Mouse (Mus musculus) myocyte (in vitro differentiated cells): Measurements from ENCODE around the gene Gal3st3. TPM values are rescaled to one million over a fixed set of nuclear protein-coding genes. Genes with fewer than 3 reads are reported as not detected.

Experiments
- H3K27me3 ChIP-seq: one replicate; pipeline ENCODE4 v1.6.1; 2011; ENCODE audit not compliant: control insufficient read depth, insufficient read depth, insufficient read length
- H3K36me3 ChIP-seq: one replicate; pipeline ENCODE4 v1.6.1; 2011; ENCODE audit not compliant: control insufficient read depth, insufficient read depth
- H3K4me2 ChIP-seq: one replicate; pipeline ENCODE4 v1.6.1; 2011; ENCODE audit warnings: low read depth, control low read depth
- H3K4me3 ChIP-seq: one replicate; pipeline ENCODE4 v1.5.1; 2011; ENCODE audit warnings: mild to moderate bottlenecking, control low read depth, moderate library complexity
- H3K79me2 ChIP-seq: one replicate; pipeline ENCODE4 v1.6.1; 2011; ENCODE audit not compliant: control insufficient read depth, insufficient read depth
- H3ac ChIP-seq: one replicate; pipeline ENCODE4 v1.6.1; 2011; ENCODE audit not compliant: control insufficient read depth, insufficient read length
- CEBPB ChIP-seq: IDR thresholded peaks from 2 replicates; pipeline ENCODE4 v1.6.1; 2011; ENCODE audit warnings: mild to moderate bottlenecking, moderate library complexity; ENCODE audit not compliant: poor library complexity, insufficient read depth, severe bottlenecking
- E2F4 ChIP-seq: IDR thresholded peaks from one replicate; pipeline ENCODE4 v1.6.1; 2011; ENCODE audit warnings: mild to moderate bottlenecking, control low read depth, moderate library complexity; ENCODE audit not compliant: insufficient read depth
- MAX ChIP-seq: IDR thresholded peaks from one replicate; pipeline ENCODE4 v1.6.1; 2011; ENCODE audit warnings: low read depth, mild to moderate bottlenecking, control low read depth
- MYOD1 ChIP-seq, 3 experiments: IDR thresholded peaks; one replicate each; pipeline ENCODE4 v1.6.1; 2011; ENCODE audit warnings: control low read depth in 2 of 3, low read depth in 2 of 3, mild to moderate bottlenecking in 2 of 3, moderate library complexity in 1 of 3; ENCODE audit not compliant: insufficient read length in 2 of 3, control insufficient read depth in 1 of 3
- MYOG ChIP-seq, 3 experiments: IDR thresholded peaks; one replicate each; pipeline ENCODE4 v1.6.1; 2011; ENCODE audit warnings: control low read depth in 2 of 3, low read depth in 2 of 3, mild to moderate bottlenecking in 2 of 3; ENCODE audit not compliant: insufficient read length in 2 of 3, control insufficient read depth in 1 of 3, insufficient read depth in 1 of 3
- POLR2A ChIP-seq: IDR thresholded peaks from one replicate; pipeline ENCODE4 v1.6.1; 2011; ENCODE audit warnings: low read depth, mild to moderate bottlenecking, control low read depth, moderate library complexity; ENCODE audit not compliant: insufficient read length
- POLR2AphosphoS2 ChIP-seq: IDR thresholded peaks from one replicate; pipeline ENCODE4 v1.6.1; 2011; ENCODE audit warnings: low read depth, control low read depth; ENCODE audit not compliant: insufficient read length
- REST ChIP-seq: IDR thresholded peaks from one replicate; pipeline ENCODE4 v1.6.1; 2011; ENCODE audit warnings: mild to moderate bottlenecking, control low read depth, moderate library complexity; ENCODE audit not compliant: insufficient read depth, insufficient read length
- SRF ChIP-seq: IDR thresholded peaks from one replicate; pipeline ENCODE4 v1.6.1; 2011; ENCODE audit warnings: low read depth; ENCODE audit not compliant: control insufficient read depth, insufficient read length
- TCF12 ChIP-seq: IDR thresholded peaks from one replicate; pipeline ENCODE4 v1.6.1; 2011; ENCODE audit warnings: mild to moderate bottlenecking, control low read depth; ENCODE audit not compliant: poor library complexity, insufficient read depth, severe bottlenecking
- TCF3 ChIP-seq: IDR thresholded peaks from one replicate; pipeline ENCODE4 v1.6.1; 2011; ENCODE audit warnings: low read depth, control low read depth; ENCODE audit not compliant: insufficient read length
- USF1 ChIP-seq: IDR thresholded peaks from one replicate; pipeline ENCODE4 v1.6.1; 2011; ENCODE audit warnings: low read depth, mild to moderate bottlenecking, control low read depth, moderate library complexity
- polyA plus RNA-seq: library from polyadenylated mRNA; unstranded; fragments of >200 nt; fragmentation: generic; extraction: Trizol; gene quantifications from one replicate; pipeline ENCODE4 v1.2.1, GENCODE M21; 2012; ENCODE audit warnings: missing spikeins

Gal3st3 gene
- polyA plus RNA-seq: 0.05 TPM

DNA sequence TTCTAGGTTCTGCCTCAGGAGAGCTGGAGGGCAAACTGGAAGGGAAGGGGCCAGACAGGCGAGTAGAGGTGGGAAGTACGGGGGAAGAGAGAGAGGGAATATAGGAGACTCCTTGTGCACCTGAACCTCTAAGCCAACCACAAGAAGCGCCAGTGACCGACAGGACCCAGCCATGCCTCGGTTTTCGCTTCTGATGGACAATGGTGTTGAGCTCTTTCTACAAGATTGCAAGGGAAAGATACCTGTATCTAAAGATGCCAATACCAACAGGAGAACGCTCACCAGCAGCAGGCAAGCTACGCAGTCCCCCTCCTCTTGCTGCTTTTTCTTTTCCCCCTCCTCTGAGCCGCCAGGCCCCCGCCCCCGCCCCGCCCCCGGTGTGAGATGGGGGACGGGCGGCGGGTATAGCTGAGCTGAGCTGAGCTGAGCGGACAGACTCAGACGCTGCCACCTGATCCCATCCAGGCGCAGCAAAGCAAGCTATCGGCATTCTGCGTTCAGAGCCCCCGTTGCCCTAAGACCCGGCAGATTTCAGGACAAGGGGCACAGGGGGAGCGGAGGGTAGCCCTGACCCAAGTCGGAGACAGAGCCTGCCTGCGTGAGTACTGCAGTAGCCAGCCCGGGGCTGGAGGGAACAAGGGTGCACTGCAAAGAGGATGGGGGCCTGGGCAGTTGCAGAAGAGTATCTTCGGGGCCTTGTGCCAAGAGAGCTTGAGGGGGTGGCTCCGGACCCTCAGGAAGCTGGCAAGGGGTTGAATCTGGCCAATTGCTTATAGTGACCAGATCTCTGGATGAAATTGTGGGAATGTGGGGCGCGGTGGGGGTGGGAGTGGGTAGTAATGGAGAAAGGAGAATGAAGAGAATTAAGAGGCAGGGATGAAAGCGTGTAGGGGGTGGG, at the start of gene Gal3st3:
Gal3st3 (plus strand) TSS at position 429 of the 898 bp plus-strand sequence.
- no peak for TF ChIP-seq POLR2AphosphoS2
- no peak for TF ChIP-seq MYOD1 (IDR thresholded peaks at IDR 0.05; ENCODE audit: control insufficient read depth in 1 of 3, insufficient read length in 2 of 3, low read depth in 2 of 3)
- TF ChIP-seq TCF12: no peak
- TF ChIP-seq REST: no peak
- TF ChIP-seq USF1: no peak
- TF ChIP-seq MYOG (IDR thresholded peaks at IDR 0.05; ENCODE audit: control insufficient read depth in 1 of 3, insufficient read depth in 1 of 3, insufficient read length in 2 of 3, low read depth in 2 of 3): no peak
- no peak within 1 kb of the TSS for H3ac ChIP-seq
- no peak within 1 kb of the TSS for H3K4me3 ChIP-seq
- peaks cover 19% of the 10 kb centered on the region for H3K79me2 ChIP-seq
- no peaks in the 10 kb centered on the region for H3K27me3 ChIP-seq
- H3K4me2 ChIP-seq: no peak within 1 kb of the TSS
- H3K36me3 ChIP-seq: peaks cover 9% of the 10 kb centered on the region

DNA sequence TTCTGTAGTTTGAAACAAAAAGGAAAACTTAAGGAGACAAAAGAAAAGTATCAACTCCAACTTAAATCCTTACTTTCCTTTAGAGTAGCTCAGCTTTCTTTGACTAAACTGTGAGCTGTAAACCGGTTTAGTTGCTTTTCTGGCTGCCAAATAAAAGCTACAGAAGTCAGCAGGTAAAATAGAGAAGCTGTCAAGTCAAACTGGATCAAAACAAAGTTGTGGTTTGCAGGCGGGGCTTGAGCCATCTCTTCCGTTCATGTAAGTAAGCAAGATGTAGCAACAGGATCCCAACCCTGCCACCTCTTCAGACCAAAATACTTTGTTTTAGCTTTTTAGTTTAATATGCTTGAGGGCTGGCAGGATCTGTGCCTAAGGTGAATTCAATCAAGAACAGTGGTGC, 41.0 kb upstream of the Gal3st3 start:
- Histone ChIP-seq H3K27me3 (no peaks in the 10 kb centered on the region), H3ac (no peak overlapping the region), H3K79me2 (no peaks in the 10 kb centered on the region), H3K36me3 (no peaks in the 10 kb centered on the region), H3K4me2 (no peak overlapping the region), H3K4me3 (no peak overlapping the region)
- TF ChIP-seq MYOD1 (IDR thresholded peaks at IDR 0.05; ENCODE audit: control insufficient read depth in 1 of 3, insufficient read length in 2 of 3, low read depth in 2 of 3) (no peak), POLR2AphosphoS2 (no peak), USF1 (no peak), REST (no peak), SRF (no peak), MYOG (IDR thresholded peaks at IDR 0.05; ENCODE audit: control insufficient read depth in 1 of 3, insufficient read depth in 1 of 3, insufficient read length in 2 of 3, low read depth in 2 of 3) (no peak)

- TF ChIP-seq MAX: no peak
- no peak for TF ChIP-seq CEBPB
- TF ChIP-seq MYOD1 (IDR thresholded peaks at IDR 0.05; ENCODE audit: control insufficient read depth in 1 of 3, insufficient read length in 2 of 3, low read depth in 2 of 3): no peak
- TF ChIP-seq REST: no peak
- TF ChIP-seq POLR2AphosphoS2: no peak
- Histone ChIP-seq H3K79me2 (no peaks in the 10 kb centered on the region), H3K36me3 (no peaks in the 10 kb centered on the region)
Measured at GRCm38 (mm10) chr19:5267015-5267414, 31.1 kb upstream of the Gal3st3 start.

GRCm38 (mm10) chr19:5268017-5268416, 30.1 kb upstream of the Gal3st3 start:
- Histone ChIP-seq H3K4me2 (no peak overlapping the region), H3K36me3 (no peaks in the 10 kb centered on the region), H3ac (no peak overlapping the region), H3K27me3 (no peaks in the 10 kb centered on the region), H3K79me2 (no peaks in the 10 kb centered on the region), H3K4me3 (no peak overlapping the region)
- TF ChIP-seq POLR2AphosphoS2 (no peak), MAX (no peak), TCF3 (no peak), SRF (no peak), MYOG (IDR thresholded peaks at IDR 0.05; ENCODE audit: control insufficient read depth in 1 of 3, insufficient read depth in 1 of 3, insufficient read length in 2 of 3, low read depth in 2 of 3) (no peak), USF1 (no peak), POLR2A (no peak), CEBPB (no peak), TCF12 (no peak), E2F4 (no peak), REST (no peak), MYOD1 (IDR thresholded peaks at IDR 0.05; ENCODE audit: control insufficient read depth in 1 of 3, insufficient read length in 2 of 3, low read depth in 2 of 3) (no peak)

More at GRCm38 (mm10) chr19:5267015-5267414, 31.1 kb upstream of the Gal3st3 start:
- Histone ChIP-seq H3K4me2 (no peak overlapping the region), H3ac (no peak overlapping the region), H3K4me3 (no peak overlapping the region), H3K27me3 (no peaks in the 10 kb centered on the region)

- Histone ChIP-seq H3K27me3 (no peaks in the 10 kb centered on the region), H3K4me2 (no peak overlapping the region), H3ac (no peak overlapping the region), H3K36me3 (no peaks in the 10 kb centered on the region), H3K4me3 (no peak overlapping the region), H3K79me2 (no peaks in the 10 kb centered on the region)
- TF ChIP-seq POLR2A (no peak), TCF3 (no peak), MYOD1 (IDR thresholded peaks at IDR 0.05; ENCODE audit: control insufficient read depth in 1 of 3, insufficient read length in 2 of 3, low read depth in 2 of 3) (no peak), POLR2AphosphoS2 (no peak), SRF (no peak)
Measured at GRCm38 (mm10) chr19:5268875-5269274, 29.3 kb upstream of the Gal3st3 start.
